Mouse (Mus musculus) kidney, adult 11 months (tissue): ENCODE data around the gene Ugt1a1.
"Not testable (repeated sequence)": the region's sequence is repeated elsewhere in the genome, so short reads cannot be mapped to it uniquely, and the experiment has no call there.

Experiments used
- DNase-seq: peaks from one replicate; pipeline ENCODE4 v3.0.0; 2022

Gene Ugt1a1

DNA sequence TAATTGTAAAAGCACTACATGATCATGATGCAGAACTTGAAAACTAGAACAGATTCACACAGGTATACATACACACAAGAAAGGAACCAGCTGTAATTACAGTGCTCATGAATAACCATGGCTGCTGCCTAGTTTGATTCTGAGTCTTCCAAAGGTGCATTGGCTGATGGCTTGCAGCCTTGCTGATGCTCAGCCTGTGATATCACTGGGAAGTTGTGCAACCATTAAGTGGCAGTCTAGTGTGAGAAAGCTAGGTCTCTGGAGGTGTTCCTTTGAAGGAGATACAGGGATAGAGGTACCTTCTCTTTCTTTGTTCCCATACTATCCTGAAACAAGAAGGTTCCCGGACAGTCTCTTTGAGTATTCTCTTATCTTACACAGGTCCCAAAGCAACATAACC, 7.3 kb downstream of the Ugt1a1 start:
- DNase-seq = no peak

DNA sequence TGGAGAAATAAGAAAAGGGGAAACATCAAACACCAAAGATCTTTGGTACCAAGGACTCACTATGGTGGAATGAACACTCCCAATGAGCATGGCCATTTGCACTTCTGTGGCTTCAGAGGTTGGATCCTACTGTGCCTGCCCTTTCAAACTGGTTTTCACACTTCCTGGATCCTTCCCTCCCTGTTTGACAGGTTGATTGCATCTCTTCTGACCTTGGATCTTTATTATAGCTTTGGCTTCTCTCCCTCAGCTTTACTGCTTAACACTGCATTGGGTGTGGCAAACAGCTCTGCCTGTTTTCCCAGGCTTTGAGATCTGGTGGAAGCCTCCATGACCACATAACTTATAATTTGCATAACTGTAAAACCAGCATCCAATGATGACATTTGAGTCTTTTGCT, 8.6 kb downstream of the Ugt1a1 start:
- no peak for DNase-seq

DNA sequence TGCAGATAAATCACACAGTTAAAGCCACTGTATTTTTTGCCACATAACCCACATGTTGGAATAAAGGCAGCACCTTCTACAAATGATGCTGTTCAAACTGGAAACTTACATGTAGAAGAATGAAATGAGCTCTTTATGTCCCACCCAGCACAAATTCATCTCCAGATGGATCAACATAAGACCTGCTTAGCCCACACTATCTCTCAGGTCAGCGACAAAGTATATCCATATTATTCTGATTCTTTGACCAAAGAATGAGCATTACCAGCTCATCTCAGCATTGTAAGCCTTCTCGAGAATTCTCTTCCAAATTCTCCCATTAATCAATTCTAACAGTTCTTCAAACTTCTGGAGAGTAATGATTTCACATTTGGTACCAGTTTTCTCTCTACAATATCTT, 10.5 kb downstream of the Ugt1a1 start:
- DNase-seq = no peak

DNA sequence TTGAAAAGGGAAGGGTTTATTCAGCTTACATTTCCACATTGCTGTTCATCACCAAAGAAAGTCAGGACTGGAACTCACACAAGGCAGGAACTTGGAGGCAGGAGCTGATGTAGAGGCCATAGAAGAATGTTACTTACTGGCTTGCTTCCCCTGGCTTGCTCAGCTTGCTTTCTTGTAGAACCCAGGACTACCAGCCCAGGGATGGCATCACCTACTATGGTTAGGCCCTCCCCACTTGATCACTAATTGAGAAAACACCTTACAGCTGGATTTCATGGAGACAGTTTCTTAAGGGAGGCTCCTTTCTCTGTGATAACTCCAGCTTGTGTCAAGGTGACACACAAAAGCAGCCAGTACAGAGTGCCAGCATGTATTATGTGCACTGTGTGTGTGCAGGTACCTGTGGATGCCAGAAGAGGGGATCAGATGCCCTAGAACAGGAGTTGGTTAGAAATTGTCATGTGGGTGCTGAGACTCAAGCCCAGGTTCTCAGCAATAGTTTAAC, 11.3 kb downstream of the Ugt1a1 start:
- not testable (repeated sequence) for DNase-seq

DNA sequence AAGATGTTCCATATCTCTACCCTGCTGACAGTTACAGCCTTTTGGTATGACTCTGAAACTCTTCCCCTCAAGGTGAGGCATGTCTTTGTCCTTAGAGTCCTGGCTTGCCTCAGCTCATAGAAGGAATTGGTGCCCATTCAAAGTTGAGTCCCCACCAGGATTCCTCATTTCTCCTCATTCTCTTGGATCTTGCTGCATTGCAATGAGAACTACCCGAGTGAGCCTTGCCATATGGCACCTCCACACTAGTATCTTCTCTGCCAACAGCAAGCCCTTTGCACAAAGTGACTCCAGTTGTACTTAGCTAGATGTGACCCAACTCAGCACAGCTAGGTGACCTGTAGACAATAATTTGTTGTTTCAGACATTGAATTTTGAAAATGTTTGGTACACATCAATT, 11.8 kb downstream of the Ugt1a1 start:
- no peak for DNase-seq

DNA sequence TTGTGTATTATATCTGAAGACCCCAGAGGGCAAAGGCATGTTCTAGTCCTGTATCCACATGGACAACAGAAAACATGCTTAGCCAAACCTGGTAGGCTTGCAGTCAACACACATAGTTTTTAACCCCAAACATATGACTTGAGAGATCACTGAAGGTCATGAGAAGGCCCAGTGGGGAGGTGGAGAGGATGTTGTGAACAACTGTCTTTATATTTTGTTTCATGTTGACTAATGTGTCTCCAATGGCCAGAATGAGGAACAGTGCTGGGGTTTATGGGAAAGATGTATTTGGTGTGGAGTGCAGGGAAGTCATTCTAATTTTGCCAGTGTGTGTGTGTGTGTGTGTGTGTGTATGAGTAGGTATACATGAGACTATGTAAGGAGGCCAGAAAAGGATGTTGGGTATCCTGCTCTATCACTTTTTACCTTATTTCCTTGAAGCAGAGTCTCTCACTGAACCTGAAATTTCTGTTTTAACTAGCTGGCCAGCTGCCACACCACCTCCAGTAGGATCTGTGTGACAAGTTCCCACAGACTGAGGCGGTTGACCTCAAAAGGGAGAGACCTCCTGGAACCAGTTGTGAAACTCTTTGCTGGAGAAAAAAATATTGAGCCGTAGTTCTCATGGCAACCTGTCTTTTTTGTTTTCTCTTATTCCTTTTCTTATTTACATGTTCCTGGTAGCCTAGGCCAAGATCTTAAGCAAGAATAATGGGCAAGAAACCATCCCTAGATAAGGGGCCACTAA, 12.4 kb downstream of the Ugt1a1 start:
- no peak for DNase-seq

DNA sequence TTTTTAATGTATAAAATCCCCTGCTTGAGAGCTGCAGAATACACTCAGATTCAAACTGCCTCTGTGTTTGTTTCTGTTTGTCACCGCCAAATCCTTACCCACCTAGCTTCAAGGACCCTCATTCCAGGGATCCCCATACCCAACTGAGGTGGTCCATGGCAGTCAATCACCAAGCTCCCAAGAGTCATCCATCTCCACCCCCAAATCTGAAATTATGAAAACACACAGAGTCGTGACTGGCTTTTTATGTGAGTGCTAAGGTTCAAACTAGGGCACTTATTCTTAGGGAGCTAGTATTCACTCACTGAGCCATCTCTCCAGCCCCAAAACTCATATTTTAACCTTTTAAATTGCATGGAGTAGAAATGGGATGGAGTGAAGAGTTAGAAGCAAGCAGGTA, 13.5 kb downstream of the Ugt1a1 start:
- not testable (repeated sequence) for DNase-seq

DNA sequence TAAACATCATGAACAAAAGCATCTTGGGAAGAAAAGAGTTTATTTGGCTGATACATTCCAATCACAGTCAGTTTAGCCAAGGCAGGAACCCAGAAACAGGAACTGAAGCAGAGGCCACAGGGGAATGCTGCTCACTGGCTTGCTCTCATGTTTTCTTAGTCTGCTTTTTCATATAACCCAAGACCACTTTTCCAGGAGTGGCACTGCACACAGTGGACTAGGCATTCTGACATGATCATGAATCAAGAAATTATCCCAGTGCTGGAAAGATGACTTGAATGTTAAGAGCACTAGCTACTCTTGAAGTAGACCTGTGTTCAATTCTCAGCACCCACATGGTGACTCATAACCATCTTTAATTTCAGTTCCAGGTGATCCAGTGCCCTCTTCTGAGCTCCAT, 14.0 kb downstream of the Ugt1a1 start:
- no peak for DNase-seq

DNA sequence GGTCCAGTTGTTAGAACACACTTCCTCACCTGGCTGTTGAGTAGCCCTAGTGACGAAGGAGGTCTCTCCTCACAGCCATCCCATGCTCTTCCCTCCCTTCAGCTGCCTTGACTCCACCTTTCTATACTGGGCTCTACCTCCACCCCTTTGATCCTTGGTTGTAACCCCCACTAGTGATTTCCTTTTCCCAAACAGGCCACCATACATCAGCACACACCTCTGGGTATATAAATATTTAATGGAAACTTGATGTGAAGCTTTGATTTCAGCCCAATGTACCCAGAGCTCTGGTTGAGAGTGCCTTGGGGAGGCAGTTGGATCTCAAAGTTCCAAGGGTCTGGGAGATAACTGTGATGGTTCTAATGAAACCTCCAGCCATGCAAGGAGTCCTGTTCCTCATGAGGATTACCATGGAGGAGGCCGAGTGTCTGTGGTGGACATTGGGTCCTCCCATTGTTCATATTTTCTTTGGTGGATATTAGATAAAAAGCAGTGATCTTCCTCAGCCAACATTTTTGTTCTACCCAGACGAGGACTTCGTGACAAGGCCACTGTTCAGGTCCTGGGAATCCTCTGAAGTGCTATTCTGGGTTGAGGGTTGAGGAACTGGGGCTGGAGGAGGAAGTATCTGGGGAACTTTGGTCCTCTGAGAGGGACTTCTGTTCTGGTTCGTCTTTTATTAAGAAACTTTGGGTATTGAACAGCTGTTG, 15.1 kb downstream of the Ugt1a1 start, which contains the start of gene Mroh2a:
Gene Mroh2a, plus strand, starts transcription at position 317 of the 710 bp plus-strand sequence.
- DNase-seq = no peak

DNA sequence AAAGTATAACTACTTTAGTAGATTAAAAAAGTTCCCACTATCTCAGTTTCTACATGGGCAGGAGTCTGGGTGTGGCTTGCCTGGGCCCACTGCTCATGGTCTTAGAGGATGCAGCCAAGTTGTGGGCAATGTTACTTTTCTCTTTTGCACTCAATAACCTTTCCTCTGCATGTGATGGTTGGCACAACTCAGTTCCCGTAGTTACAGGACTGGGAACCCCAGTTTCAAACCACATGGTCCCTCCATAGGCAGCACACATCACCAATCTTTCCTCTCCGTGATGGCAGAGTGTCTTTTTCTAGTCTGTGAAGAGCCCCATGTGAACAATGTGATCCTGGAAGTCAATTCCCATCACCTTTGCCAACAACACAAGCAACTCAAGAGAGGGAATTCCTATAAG, 15.7 kb downstream of the Ugt1a1 start:
- DNase-seq = no peak

DNA sequence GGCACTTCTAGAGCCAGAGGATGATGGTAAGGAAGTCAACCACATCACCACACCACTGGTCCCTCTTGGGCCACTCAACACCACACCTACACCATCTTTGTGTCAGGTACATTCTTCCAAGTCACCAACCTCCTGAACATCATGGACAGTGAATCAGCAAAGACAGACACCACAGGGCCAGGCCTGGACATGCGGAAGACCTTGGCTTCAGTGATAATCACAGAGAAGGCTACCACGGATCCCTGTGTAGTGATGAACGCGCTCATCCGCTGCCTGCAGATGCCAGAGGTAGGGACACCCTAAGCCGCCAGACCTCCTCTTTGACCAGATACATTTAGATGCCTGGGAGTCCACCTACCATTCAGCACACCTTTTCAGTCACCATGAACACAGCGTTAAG, 16.4 kb downstream of the Ugt1a1 start:
- DNase-seq = no peak

DNA sequence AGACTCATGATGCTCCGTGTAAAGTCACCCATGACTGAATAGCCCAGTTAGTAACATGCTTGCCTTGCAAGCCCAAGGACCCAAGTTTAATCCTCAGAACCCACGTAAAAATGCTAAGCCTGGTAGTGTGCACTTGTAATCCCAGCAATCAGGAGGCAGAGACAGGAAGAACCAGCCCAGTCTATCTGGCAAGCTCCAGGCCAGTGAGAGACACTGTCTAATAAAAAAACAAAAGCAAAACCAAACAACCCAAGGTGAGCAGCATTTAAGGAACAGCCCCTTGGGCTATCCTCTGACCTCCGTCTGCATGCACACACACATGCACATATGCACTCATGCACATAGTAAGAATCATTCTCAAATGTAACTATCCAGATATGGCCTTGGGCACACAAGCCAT, 17.8 kb downstream of the Ugt1a1 start:
- no peak for DNase-seq

DNA sequence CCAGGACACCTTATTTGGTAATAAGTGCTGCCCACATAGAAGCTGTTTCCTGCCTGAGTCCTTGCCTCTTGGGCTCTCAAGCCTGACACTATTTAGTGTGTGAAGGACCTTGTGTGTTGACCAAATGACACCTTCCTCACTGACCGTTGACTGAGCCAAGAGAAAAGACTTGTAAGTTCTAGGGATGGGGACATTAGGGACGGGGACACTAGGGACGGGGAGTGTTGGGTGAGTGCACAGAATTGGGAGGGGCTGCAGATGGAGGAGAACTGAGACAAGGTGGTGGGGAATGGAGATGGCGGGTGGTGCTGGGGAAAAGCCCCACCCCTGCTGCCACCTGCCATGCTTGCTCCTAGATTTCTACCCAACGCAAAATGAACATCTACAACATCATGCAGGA, 18.2 kb downstream of the Ugt1a1 start:
- no peak for DNase-seq

DNA sequence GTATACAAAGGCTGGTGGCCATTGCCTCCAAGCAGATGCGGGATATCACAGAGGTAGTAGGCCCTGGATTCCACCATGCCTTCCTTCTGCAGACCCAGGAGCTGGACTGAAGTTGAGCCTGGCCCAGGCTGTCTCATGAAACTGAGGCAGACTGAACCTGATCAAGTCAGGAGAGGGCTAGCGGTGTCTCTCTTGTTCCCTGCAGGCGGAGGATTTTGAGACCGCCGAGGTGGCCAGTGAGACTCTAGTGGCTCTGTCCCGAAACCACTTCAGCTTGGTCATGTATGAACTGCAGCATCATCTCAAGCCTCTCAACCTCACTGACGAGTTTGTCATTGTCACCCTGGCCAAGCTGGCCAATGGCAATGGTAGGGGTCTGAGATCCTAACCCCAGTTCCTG, 18.7 kb downstream of the Ugt1a1 start:
- DNase-seq = no peak

DNA sequence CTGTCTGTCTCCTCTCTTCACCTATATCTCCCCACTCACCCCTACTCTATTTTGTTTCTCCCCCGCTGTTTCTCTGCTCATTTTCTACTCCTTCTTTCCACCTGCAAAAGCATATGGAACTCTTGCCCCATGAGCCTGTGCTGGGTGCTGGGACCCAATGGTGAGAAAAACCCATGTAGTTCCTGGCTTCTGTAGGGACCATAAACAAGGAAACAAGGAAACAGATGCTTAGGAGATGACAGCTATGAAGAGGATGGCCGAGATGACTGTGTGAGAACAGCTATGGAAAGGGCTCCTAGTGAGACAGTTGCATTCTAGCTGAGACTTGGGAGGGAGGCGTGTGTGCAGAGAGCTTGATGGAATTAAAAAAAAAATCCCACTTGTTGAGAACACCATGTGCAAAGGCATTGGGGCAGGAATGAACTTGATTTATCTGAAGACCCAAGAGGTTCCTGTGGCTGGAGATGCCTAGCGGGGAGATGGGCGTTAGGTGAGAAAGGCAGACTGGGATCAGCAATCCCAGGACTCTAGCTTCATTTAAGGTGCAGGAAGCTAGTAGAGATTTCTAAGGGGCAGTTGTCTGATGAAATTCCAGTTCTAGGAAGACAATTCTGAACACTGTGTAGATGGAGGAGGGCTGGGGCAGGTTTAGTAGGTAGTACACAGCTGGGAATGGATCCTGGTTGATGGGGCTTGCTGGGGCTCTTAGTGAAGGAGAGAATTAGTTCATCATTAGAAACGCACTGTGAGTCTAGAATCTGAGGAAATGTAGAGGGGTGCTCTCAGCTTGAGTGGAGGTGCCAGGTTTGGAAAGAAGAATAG, 19.4 kb downstream of the Ugt1a1 start:
- DNase-seq = no peak

DNA sequence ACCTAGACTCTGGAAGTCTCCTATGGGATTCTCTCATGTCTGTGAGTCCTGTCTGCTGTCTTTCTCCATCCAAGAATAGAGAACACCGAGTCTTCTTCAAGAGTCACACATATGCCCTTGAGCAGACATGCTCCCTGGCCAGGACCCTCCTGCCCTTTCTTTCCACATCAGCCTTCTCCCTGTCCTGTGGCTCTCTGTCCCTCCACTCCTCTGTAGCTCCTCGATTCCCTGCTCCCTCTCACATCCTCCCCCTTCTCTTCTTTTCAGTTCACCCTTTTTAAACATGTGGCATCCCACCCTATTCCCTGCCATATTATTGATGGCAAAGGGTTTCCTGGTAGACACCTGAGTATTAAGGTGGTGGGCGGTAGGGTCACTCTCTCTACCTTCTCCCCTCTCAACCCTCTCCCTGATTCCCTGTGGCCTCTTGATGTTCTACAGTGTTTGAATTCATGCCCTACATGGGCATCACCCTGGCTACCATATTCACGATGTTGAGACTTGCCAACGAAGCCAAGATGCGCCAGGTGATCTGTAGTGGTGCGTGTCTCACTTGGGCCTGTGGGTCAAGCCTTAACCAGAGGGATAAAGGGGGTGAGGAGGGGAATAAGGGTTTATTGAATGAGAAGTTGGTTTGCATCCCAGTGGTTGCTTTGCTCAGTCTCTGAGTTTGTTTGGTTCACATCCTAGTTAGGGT, 20.2 kb downstream of the Ugt1a1 start:
- no peak for DNase-seq

DNA sequence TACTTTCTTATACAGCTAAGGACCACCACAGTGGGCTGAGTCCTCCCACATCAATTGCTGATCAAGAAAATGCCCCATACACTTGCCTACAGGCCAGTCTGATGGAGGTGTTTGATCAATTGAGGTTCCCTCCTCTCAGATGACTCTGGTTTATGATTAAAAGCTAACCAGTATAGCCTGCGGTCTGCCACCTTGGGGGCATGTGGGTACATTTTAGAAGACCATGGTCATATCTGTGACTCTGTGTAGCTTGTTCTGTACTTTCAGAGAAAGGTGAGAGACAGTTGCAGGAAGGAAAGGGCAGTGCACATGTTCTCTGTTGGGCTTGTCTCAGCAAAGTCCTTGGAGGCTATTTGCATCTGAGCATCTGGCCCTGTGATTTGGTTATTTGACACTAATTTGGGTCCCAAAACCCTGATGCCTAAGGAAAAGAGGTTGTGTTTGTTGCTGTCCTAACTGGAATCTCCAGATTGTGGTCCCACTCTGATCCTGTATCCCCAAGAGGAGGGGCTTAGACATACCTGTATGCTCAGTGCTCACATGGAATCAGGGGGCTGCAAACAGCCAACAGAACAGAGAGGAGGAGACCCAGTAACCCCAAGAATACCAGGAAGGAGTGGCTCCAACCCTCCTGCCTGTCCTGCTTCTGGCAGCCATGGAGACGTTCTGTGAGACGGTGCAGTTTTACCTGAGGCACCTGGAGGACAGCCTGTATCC, 21.1 kb downstream of the Ugt1a1 start:
- DNase-seq = no peak

DNA sequence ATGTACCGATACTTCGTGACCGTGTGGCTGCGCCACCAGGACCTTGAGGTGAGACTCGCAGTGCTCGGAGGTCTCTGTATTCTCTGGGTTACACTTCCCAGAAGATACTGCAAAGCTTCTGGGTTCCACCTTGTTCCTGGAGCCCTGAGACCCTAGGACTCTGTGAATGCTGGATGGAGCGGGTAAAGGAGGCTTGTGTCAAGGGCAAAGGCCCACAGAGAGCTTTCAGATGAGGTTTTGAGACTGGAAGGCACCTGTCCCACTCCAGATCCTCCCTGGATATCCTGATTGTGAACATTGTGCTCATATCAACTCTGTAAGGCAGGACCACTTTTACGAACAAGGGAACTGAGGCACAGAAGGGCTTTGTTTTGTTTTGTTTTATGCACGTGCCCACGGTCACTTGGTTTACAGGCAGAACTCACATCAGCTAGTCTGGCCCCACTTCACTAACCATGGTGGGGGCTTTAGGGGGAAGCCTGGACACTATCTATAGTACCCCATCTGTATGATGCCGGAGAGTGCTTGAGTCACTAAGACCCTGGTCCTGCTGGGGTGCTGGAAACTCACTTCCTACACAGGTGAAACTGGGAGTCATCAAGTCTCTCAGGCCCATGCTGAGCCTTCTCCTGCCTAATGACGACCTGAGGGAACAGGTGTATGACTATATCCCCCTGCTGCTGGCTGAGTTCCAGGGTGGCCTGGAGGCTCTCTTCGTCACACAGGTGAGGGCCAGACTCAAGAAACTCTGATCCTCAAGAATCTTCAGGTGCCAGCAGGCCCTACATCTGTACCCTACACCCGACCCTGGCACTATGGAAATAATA, 21.9 kb downstream of the Ugt1a1 start:
- DNase-seq = no peak

DNA sequence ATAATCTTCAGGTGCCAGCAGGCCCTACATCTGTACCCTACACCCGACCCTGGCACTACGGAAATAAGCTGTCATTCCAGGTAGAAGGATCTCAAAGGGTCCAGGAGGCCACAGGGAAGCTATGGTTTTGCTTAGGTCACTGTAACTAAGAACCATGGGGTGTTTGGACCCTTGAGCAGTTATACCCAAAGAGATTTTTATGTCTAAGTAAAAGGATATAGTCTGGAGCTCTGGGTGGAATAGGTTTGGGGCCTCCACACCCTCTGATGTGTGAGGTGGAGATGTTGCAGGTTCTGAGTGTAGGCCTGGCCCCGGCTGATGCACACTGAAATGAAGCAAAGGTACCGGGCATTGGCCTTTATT, 22.5 kb downstream of the Ugt1a1 start:
- DNase-seq = no peak

DNA sequence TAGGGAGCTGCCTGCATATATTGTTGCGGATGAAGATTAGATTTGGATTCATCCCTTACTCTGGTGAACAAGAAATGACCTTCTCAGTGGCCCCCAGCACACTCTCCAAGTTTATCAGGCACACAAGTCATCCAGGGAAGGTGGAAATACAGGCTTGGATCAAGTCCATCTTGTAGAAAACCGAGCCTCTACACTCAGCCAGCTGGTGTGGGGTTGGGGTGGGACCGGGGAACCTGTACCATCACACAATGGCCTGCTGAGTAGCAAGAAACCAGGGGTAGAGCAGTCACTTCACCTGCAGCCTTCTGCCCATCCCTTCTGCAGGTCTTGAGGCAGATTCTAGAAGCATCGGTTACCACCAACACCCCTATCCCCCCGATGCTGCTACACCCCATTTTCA, 22.9 kb downstream of the Ugt1a1 start:
- DNase-seq = no peak
